Mouse (Mus musculus): ENCODE measurements around the gene Hba-a2. TPM values are rescaled to one million over a fixed set of nuclear protein-coding genes. Genes with fewer than 3 reads are reported as not detected.
"Not testable (repeated sequence)": the region's sequence is repeated elsewhere in the genome, so short reads cannot be mapped to it uniquely, and the experiment has no call there.

Gene Hba-a2
- polyA plus RNA-seq, 1 experiment from 2014 or later, result 7,810 TPM

DNA sequence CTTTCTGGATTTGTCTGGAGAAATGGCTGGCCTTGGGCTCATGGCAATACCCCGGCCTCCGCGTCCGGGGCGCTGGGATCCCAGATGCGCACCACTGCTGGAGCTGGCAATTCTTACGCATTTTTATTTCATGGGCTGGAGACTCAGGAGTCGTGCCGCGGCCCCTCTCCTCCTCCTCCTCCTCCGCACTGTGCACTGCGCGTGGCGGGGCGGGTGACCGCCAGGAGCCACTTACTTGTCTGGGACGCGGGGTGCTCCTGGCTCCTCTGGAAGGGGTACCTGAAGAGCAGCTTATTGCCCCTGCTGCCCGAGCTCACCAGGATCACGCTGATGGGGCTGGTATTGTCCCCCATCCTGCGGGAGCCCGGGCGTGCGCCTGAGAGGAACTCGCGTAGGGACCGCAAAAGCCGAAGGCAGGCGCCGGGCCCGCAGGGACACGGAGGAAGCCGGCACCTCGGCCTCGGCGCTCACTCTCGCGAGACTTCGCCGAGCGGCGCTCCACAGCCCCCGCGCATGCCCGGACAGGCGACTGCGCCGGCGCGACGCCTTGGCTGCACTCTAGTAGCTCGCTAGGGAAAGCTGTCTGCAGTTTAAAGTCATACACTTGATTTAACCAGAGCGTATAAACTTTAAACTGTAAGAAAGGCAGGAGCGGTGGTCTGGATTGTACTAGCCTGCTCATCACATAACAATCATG is 29.0 kb upstream of the Hba-a2 start, which contains the start of gene Nprl3:
Gene Nprl3, minus strand, starts transcription at position 520 of the 697 bp plus-strand sequence.
- WGBS, result under 1% methylated on average over 54 of the region's 54 CpGs
- peaks cover 6% of the 10 kb centered on the region for H3K36me3 ChIP-seq
- H3K27ac ChIP-seq, result peak within 1 kb of the TSS; percentile 96
- H3K4me3 ChIP-seq, result peak within 1 kb of the TSS; percentile 84
- no peaks in the 10 kb centered on the region for H3K27me3 ChIP-seq
- H3K4me2 ChIP-seq, result peak within 1 kb of the TSS; percentile 59
- peaks cover 19% of the 10 kb centered on the region for H3K4me1 ChIP-seq
- H3K9ac ChIP-seq, result peak within 1 kb of the TSS; percentile 97
- H3K9me3 ChIP-seq, result no peaks in the 10 kb centered on the region
- peak; percentile 98 for ATAC-seq (ENCODE audit: insufficient number of reproducible peaks, insufficient read depth, low FRiP score, low TSS enrichment, low read depth)

DNA sequence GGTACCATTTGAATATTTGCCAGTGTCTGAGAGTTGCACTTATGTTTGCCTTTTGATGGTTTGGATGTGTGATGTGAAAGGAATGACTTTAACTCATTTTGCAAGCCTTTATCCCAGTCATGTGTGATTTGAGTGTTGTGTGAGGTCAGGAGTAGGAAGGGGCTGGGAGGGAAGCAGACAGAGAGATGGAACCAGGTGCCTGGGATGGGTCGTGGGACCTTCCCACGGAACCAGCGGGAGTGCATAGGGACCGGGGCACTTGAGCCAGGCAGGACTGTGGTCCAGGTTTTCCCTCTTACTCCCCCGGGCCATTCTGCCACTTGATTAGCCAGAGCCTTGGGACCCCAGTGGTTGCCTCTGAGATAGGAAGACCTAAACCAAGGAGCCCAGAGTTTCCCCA is 28.3 kb upstream of the Hba-a2 start:
- Histone ChIP-seq H3K4me2 (peak overlapping the region; percentile 59), H3K27me3 (no peaks in the 10 kb centered on the region), H3K4me3 (peak overlapping the region; percentile 84), H3K9me3 (no peaks in the 10 kb centered on the region), H3K27ac (peak overlapping the region; percentile 96), H3K36me3 (no peaks in the 10 kb centered on the region), H3K4me1 (peaks cover 13% of the 10 kb centered on the region), H3K9ac (peak overlapping the region; percentile 97)
- 27% methylated on average over 5 of the region's 5 CpGs for WGBS
- no peak for ATAC-seq (ENCODE audit: insufficient number of reproducible peaks, insufficient read depth, low FRiP score, low TSS enrichment, low read depth)

DNA sequence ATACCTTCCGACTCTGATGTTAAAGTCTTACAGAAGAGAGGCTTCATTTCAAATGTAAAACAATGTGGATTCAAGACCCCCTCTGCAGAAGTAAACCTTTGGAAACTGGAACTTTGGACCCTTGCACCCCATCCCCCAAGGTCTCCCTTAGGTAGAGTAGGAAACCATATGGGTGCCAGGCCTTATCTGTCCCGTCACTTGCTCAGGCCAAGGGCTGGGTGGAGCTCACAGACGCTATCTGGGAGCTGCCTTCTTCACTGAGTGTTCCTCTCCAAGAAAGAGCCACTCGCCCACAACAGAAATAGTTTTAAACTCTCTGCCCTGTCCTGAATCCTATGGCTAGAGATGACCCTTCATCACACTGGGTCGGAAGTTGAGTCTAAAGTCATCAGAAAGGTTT is 27.3 kb upstream of the Hba-a2 start:
- no peak overlapping the region for H3K4me3 ChIP-seq
- no peaks in the 10 kb centered on the region for H3K9me3 ChIP-seq
- no peak overlapping the region for H3K4me2 ChIP-seq
- H3K27ac ChIP-seq, result no peak overlapping the region
- H3K27me3 ChIP-seq, result no peaks in the 10 kb centered on the region
- ATAC-seq (ENCODE audit: insufficient number of reproducible peaks, insufficient read depth, low FRiP score, low TSS enrichment, low read depth), result no peak
- 83% methylated on average over 5 of the region's 5 CpGs for WGBS
- H3K9ac ChIP-seq, result no peak overlapping the region
- no peaks in the 10 kb centered on the region for H3K36me3 ChIP-seq
- peaks cover 13% of the 10 kb centered on the region for H3K4me1 ChIP-seq

DNA sequence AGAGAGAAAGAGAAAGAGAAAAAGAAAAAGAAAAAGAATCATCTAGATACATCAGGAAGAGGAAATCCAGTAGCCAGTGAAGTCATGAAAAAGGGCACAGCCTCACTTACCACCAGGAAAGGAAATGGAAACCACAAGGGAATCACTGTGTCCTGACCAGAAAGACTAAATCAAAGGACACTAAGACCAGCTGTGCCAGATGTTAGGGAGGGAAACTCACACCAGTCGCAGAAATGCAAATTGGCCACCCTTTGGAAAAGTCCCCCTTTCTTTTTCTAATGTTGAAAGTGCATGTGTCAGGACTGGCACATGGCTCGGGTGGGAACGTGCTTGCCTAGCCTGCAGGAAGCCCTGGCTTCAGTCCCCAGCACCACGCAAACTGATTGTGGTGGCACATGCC is 25.1 kb upstream of the Hba-a2 start:
- Histone ChIP-seq H3K27me3 (peaks cover 4% of the 10 kb centered on the region), H3K4me2 (no peak overlapping the region), H3K4me3 (no peak overlapping the region), H3K9ac (no peak overlapping the region), H3K36me3 (no peaks in the 10 kb centered on the region), H3K9me3 (no peaks in the 10 kb centered on the region), H3K4me1 (peaks cover 7% of the 10 kb centered on the region), H3K27ac (no peak overlapping the region)
- no peak for ATAC-seq (ENCODE audit: insufficient number of reproducible peaks, insufficient read depth, low FRiP score, low TSS enrichment, low read depth)
- WGBS, result 52% methylated on average over 4 of the region's 4 CpGs

DNA sequence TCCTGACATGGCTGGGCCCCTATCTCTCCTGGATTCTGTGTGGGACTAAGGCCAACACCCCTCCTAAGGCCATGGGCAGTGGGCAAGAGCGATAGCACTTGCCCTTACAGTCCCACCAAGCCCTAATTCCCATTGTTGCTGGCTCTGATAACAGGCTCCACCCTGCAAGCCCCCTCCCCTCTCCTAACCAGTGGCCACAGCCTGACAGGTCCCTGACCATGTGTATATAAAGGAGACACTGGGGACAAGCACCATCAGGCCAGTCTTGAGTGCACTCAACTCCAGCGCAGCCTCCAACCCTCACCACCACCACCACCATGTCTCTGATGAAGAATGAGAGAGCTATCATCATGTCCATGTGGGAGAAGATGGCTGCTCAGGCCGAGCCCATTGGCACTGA is 19.9 kb upstream of the Hba-a2 start, which contains the start of gene Hba-x:
Gene Hba-x, plus strand, starts transcription at position 54 of the 400 bp plus-strand sequence.
- H3K9ac ChIP-seq, result no peak within 1 kb of the TSS
- H3K27me3 ChIP-seq, result peaks cover 37% of the 10 kb centered on the region
- 72% methylated on average over 3 of the region's 3 CpGs for WGBS
- ATAC-seq (ENCODE audit: insufficient number of reproducible peaks, insufficient read depth, low FRiP score, low TSS enrichment, low read depth), result no peak
- no peaks in the 10 kb centered on the region for H3K9me3 ChIP-seq
- no peak within 1 kb of the TSS for H3K27ac ChIP-seq
- no peak within 1 kb of the TSS for H3K4me3 ChIP-seq
- no peaks in the 10 kb centered on the region for H3K4me1 ChIP-seq
- H3K4me2 ChIP-seq, result no peak within 1 kb of the TSS
- no peaks in the 10 kb centered on the region for H3K36me3 ChIP-seq

DNA sequence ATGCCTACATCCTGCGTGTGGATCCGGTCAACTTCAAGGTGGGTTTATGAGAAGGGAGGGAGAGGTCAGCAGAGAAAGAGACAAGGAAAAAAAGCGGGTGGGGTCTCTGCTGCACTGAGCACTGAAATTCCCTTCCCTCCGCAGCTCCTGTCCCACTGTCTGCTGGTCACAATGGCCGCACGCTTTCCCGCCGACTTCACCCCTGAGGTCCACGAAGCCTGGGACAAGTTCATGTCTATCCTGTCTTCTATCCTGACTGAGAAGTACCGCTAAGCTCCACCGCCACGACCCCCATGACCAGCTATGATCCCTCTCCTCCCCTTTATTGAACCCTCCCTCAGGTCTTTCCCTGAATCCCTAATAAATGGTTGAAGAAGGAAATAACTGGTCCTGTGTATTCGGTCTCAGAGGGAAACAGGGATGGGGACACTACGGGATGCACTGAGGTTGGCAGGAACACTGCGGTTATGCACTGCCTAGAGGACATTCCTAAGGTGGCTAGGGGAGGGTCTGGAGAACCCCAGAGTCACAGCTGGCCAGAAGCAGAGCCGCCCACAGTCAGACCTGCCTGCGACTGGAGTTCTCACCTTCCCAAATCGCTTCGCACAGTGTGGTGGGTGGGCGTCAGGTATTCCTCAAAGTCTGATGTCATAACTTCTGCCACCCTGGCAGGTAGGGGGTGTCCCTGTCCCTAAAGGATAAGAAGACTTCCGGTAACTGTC is 18.4 kb upstream of the Hba-a2 start:
- ATAC-seq (ENCODE audit: insufficient number of reproducible peaks, insufficient read depth, low FRiP score, low TSS enrichment, low read depth), result no peak
- 67% methylated on average over 21 of the region's 21 CpGs for WGBS

DNA sequence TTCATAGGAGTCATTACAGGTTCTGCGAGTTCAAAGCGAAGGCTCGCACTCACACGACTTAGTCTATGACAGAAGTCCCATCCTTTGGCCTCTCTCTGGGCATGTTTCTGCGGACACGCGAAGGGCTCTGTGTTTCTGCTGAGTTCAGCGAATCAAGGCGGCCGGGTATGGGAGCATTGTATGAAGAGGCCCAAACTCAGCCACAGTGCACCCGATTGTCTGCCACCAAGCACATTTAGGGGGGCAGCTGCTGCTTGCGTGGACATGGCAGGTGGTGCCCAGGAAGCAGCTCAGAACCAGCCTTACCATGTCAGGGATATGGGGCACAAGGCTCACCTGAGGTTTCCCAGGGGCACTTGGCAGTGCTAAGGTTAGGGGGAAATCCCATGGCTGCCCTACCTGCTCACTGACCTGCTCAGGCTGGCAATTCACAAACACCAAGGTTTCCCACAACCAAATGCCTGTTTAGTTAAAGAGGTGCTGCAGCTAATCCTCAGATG is 17.8 kb upstream of the Hba-a2 start:
- ATAC-seq (ENCODE audit: insufficient number of reproducible peaks, insufficient read depth, low FRiP score, low TSS enrichment, low read depth), result no peak

More for the DNA sequence above, 18.4 kb upstream of the Hba-a2 start:
- H3K9ac ChIP-seq, result no peak overlapping the region
- no peak overlapping the region for H3K4me2 ChIP-seq
- H3K27ac ChIP-seq, result no peak overlapping the region
- no peaks in the 10 kb centered on the region for H3K9me3 ChIP-seq
- H3K36me3 ChIP-seq, result no peaks in the 10 kb centered on the region
- H3K4me1 ChIP-seq, result no peaks in the 10 kb centered on the region
- peaks cover 37% of the 10 kb centered on the region for H3K27me3 ChIP-seq
- no peak overlapping the region for H3K4me3 ChIP-seq

DNA sequence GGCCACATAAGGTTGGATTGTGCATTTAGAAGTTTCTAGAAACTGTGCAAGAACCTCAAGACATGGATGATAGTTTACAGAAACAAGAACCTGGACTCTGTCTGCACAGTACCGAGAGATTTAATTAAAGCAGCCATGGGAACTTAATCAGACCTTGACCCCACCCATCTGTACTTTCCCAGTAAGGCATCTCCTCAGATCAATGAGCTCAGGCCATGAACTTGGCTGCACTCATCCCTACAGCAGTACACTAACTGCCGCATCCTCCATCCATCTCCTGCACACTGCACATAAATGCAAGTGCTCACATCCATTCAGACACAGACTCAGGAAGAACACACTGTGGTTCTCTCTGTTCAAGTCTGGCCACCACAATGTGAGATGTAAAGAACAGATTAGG is 15.6 kb upstream of the Hba-a2 start:
- no peak for ATAC-seq (ENCODE audit: insufficient number of reproducible peaks, insufficient read depth, low FRiP score, low TSS enrichment, low read depth)
- H3K36me3 ChIP-seq, result no peaks in the 10 kb centered on the region
- WGBS, result 55% methylated on average over 2 of the region's 2 CpGs

More for the DNA sequence above, 17.8 kb upstream of the Hba-a2 start:
- 80% methylated on average over 12 of the region's 12 CpGs for WGBS
- Histone ChIP-seq H3K27me3 (peaks cover 37% of the 10 kb centered on the region), H3K4me2 (no peak overlapping the region), H3K4me3 (no peak overlapping the region), H3K9me3 (no peaks in the 10 kb centered on the region), H3K4me1 (no peaks in the 10 kb centered on the region), H3K9ac (no peak overlapping the region), H3K36me3 (no peaks in the 10 kb centered on the region), H3K27ac (no peak overlapping the region)

DNA sequence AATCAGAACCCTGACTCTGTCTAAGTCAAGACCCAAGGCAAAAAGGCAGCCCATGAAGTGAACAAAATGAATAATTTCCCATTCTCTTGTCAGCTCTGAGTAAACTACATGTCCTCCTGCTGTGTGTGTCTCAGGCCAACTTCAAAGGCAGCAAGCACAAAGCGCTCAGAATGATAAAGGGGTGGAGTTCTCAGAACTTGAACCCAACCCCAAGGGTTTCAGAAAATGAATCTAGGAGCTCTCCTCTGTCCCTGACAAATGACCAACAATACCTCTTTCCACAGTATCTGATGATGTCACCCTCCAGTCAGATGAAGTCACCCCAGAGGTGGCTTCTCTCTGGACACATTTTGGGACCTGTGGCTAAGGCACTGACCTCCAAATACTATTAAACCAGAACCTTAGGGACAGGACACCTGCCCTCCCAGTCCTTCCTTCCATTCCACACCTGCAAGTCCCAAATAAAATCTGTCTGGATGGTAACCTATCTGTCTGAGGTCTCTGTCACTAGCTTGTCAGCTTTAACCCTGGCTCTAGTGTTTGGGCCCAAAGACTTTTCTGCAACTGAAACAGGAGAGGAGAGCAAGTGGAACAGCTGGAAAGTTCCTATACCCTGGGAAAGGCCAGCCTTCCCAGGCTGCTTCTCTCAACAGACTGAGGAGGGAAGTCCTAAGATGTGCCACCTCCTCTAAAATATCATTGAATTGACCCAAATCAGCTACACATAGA is 14.7 kb upstream of the Hba-a2 start:
- no peaks in the 10 kb centered on the region for H3K36me3 ChIP-seq
- no peaks in the 10 kb centered on the region for H3K4me1 ChIP-seq
- H3K4me2 ChIP-seq, result no peak overlapping the region
- no peaks in the 10 kb centered on the region for H3K9me3 ChIP-seq
- peaks cover 29% of the 10 kb centered on the region for H3K27me3 ChIP-seq
- no peak for ATAC-seq (ENCODE audit: insufficient number of reproducible peaks, insufficient read depth, low FRiP score, low TSS enrichment, low read depth)
- H3K9ac ChIP-seq, result no peak overlapping the region
- H3K4me3 ChIP-seq, result no peak overlapping the region
- no peak overlapping the region for H3K27ac ChIP-seq
- 78% methylated on average over 1 of the region's 1 CpGs for WGBS

More for the DNA sequence above, 15.6 kb upstream of the Hba-a2 start:
- no peak overlapping the region for H3K27ac ChIP-seq
- H3K9me3 ChIP-seq, result no peaks in the 10 kb centered on the region
- H3K4me3 ChIP-seq, result no peak overlapping the region
- H3K4me2 ChIP-seq, result no peak overlapping the region
- no peaks in the 10 kb centered on the region for H3K4me1 ChIP-seq
- peaks cover 37% of the 10 kb centered on the region for H3K27me3 ChIP-seq
- no peak overlapping the region for H3K9ac ChIP-seq

DNA sequence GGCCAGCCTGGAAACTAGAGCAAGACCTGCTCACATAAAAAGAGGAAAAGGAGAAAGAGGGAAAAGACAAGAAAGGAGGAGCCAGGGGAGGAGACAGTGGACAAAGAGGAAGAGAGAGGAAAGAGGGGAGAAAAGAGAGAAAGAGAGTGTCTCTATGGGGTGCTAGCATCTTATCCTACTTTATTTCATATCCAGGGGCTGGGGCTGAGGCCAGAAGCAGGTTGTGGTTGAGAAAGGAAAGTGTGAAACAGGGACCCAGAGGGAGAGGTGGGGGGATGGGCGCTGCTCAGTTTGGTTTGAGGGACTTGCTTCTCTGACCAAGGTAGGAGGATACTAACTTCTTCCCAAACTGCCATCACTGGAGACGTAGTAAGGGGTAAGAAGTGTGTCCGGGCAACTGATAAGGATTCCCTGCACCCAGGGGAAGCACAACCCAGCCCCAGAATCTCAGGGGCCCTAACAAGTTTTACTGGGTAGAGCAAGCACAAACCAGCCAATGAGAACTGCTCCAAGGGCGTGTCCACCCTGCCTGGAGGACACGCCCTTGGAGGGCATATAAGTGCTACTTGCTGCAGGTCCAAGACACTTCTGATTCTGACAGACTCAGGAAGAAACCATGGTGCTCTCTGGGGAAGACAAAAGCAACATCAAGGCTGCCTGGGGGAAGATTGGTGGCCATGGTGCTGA is 13.1 kb upstream of the Hba-a2 start, which contains the start of gene Hba-a1:
Gene Hba-a1, plus strand, starts transcription at position 421 of the 687 bp plus-strand sequence.
- not testable (repeated sequence) for H3K27ac ChIP-seq; H3K36me3 ChIP-seq; H3K4me2 ChIP-seq; H3K9me3 ChIP-seq; H3K9ac ChIP-seq; H3K4me1 ChIP-seq; ATAC-seq (ENCODE audit: insufficient number of reproducible peaks, insufficient read depth, low FRiP score, low TSS enrichment, low read depth); H3K4me3 ChIP-seq
- 67% methylated on average over 1 of the region's 5 CpGs for WGBS
- H3K27me3 ChIP-seq, result peaks cover 21% of the 10 kb centered on the region

DNA sequence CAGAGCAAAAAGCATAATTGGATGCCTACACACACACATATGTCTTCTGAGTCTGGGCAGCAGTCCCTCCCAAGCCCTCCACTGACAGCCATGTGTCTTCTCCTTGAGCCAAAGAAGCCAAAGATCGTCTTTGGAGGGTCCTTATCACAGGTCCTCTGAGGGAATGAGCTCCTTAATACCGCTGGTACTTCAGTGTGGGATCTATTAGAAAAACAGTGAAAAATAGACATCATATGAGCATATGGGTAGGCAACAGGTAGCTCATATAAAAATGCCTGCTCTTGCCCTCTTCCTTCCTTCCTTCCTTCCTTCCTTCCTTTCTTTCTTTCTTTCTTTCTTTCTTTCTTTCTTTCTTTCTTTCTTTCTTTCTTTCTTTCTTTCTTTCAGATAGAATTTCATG is 11.7 kb upstream of the Hba-a2 start:
- H3K4me2 ChIP-seq; H3K9me3 ChIP-seq; ATAC-seq (ENCODE audit: insufficient number of reproducible peaks, insufficient read depth, low FRiP score, low TSS enrichment, low read depth); H3K27ac ChIP-seq; H3K4me1 ChIP-seq; H3K9ac ChIP-seq; H3K4me3 ChIP-seq; H3K36me3 ChIP-seq: not testable (repeated sequence)
- 60% methylated on average over 2 of the region's 2 CpGs for WGBS
- H3K27me3 ChIP-seq, result peaks cover 14% of the 10 kb centered on the region
